Mouse (Mus musculus): Measurements from ENCODE around the gene Dync1li2.

Dync1li2 gene

DNA sequence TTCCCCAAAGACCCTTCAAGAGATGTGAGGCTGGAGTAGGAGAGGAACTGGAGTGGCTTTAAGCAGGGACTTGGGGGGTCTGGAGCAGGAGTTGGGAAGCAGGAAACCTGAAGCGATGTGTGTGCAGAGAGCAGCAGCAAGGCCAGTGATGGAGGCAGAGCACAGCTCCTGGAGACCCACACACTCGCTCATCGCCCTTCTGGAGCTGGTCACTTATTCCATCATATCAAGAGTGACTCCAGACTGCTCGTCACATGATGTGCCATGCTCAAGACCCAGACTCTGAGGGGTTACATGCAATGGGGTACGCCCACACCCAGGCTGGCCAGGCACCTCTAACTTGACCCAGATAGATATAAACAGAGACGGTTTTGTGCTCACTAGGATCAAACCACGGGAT lies 62.6 kb downstream of the Dync1li2 start:
- DNase-seq (ENCODE audit: low spot score), result no peak

- DNase-seq (ENCODE audit: low spot score), result no peak
Observed at GRCm38 (mm10) chr8:104379301-104379836, 63.5 kb downstream of the Dync1li2 start.

- no peak for DNase-seq (ENCODE audit: low spot score)
Observed at GRCm38 (mm10) chr8:104376669-104377068, 66.2 kb downstream of the Dync1li2 start.

- DNase-seq (ENCODE audit: low spot score), result no peak
Observed at GRCm38 (mm10) chr8:104375959-104376358, 66.9 kb downstream of the Dync1li2 start.

DNA sequence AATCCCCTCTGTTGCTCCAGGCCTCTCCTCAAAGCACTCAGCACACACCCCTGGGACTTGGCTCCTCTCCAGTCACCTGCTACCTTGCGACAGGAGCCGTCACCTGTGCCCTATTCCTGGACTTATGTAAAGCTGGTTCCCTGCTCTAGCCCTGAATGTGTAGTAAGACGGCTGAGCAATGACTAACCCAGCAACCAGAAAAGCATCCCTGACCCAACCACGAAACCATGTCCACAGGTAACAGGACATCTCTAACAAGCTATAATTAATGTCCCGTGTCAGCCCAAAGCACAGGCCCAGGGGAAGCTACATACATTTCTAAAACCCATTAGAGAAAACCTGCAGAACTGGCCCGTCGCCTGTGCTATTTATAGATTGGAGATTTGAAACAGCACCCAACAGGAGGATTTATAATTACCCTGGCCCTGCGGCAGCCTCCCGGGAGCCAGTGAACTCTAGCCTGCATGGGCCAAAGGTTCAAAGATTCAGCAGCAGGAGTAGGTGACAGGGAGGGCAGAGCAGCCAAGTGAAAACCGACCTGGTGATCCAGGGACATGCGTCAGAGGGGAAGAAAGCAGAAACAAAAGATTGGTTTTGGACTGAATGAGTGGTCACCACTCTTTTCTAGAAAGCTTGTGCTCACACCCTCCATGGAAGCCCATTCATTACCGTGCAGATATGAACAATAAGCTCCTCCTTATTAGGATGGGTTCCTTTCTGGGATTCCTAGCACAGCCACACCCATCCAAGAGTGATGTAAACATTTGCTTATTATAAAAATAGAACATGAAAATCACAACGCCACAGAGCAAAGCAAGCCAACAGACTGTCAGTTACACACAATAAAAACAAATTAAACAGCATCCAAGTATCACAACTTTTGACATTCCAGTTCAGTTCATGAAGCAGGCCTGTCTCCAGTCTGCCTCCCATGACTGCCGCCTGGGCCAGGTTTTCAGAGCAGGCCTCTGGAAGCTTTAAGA lies 67.7 kb downstream of the Dync1li2 start:
- no peak for DNase-seq (ENCODE audit: low spot score)

- no peak for DNase-seq (ENCODE audit: low spot score)
Observed at GRCm38 (mm10) chr8:104374269-104374668, 68.6 kb downstream of the Dync1li2 start.

DNA sequence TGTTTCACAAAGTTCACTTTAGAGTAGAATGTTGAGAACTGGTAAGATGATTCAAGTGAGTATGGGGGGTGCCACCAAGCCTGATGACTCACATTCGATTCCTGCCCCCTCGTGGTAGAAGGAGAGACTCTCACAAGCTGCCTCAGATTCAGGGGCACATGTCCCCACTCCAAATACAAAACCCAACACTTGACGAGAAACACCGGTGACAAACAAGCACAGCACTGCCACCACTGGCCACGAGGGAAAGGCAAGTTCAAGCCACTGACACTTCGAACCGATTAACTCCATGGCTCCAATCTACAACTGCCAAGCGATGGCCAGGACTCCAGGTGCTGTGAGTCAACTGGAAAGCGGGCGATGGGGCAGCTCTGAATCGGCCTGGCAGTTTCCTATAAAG lies 69.1 kb downstream of the Dync1li2 start:
- DNase-seq (ENCODE audit: low spot score), result no peak

DNA sequence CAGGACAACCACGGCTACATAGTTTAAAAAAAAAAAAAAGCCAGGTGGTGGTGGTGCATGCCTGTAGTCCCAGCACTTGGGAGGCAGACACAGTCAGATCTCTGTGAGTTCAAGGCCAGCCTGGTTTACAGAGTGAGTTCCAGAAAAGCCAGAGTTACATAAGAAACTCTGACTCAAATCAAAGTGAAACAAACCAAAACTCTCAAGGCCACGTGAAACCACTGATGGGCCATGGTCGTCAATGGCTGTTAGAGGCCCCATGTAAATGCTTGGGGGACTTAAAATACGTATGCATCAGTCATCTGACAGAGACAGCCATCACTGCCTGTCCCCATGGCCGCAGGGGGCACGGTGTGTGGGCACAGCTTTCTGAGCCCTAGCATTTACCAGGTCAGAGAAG lies 71.7 kb downstream of the Dync1li2 start:
- DNase-seq (ENCODE audit: low spot score), result no peak

- no peak for DNase-seq (ENCODE audit: low spot score)
Observed at GRCm38 (mm10) chr8:104370071-104370470, 72.8 kb downstream of the Dync1li2 start.

DNA sequence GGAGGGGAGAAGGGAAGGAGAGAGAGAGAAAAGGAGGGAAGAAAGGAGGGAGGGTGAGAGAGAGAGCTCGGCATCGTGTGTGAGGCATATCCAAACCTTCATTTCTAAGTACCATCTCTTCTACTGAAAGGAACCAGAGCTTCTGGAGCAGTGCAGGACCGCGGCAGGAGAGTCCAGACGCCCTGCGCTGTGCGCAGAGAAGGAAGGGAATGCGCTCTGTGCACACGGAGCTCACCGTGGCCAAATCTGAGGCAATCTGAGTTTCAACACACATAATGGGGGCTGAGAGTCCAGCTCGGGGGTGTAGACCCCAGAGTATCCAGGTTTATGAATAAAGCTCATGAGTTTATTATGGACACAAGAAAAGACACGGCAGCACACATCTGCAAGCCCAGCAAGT lies 73.3 kb downstream of the Dync1li2 start:
- DNase-seq (ENCODE audit: low spot score), result no peak

Measured in ovary, postnatal 10 days (tissue).